Mouse (Mus musculus) stomach, adult 2 months (tissue): Measurements from ENCODE around the gene Chmp5. TPM values are rescaled to one million over a fixed set of nuclear protein-coding genes. Genes with fewer than 3 reads are reported as not detected.

Experiments used
- polyA plus RNA-seq: library from polyadenylated mRNA; depleted of rRNA; stranded (reverse); fragments of >200 nt; gene quantifications from 2 replicates; pipeline ENCODE4 v1.2.3, GENCODE M21; 2012; rRNA removed

Chmp5 gene
- 1.5 and 2.9 TPM in 2 replicates for polyA plus RNA-seq

GRCm38 (mm10) chr4:40948160-40948708 is at the start of gene Chmp5, which contains the start of gene Bag1:
TSS of gene Chmp5 (plus strand) at chr4:40948407.
TSS of gene Bag1 (minus strand) at chr4:40948294.

GRCm38 (mm10) chr4:40919785-40920184 is 28.4 kb upstream of the Chmp5 start, which contains the start of gene Spink4:
TSS of gene Spink4 (plus strand) at chr4:40920052.

GRCm38 (mm10) chr4:40970842-40971701 is 22.9 kb downstream of the Chmp5 start, which contains the start of gene Nfx1:
TSS of gene Nfx1 (plus strand) at chr4:40970906.

Other genes with a start within 250 kb of the Chmp5 start
- 0.78 and 1.2 TPM in 2 replicates for gene Aptx, start 245.2 kb upstream of the Chmp5 start, polyA plus RNA-seq
- 0.32 and 0.71 TPM in 2 replicates for gene Dnaja1, start 226.3 kb upstream of the Chmp5 start, polyA plus RNA-seq
- gene Smu1, start 190.5 kb upstream of the Chmp5 start, polyA plus RNA-seq: 2.5 and 3.5 TPM in 2 replicates
- gene B4galt1, start 94.4 kb upstream of the Chmp5 start, polyA plus RNA-seq: 41.2 and 75.7 TPM in 2 replicates
- gene Spink4, start 28.4 kb upstream of the Chmp5 start, polyA plus RNA-seq: 360 and 1,188 TPM in 2 replicates
- 199 and 471 TPM in 2 replicates for gene Bag1, start 113 bp upstream of the Chmp5 start, polyA plus RNA-seq
- 5.9 and 7.3 TPM in 2 replicates for gene Nfx1, start 22.5 kb downstream of the Chmp5 start, polyA plus RNA-seq
- gene Aqp7, start 99.7 kb downstream of the Chmp5 start, polyA plus RNA-seq: 0.75 and 0.87 TPM in 2 replicates
- gene Aqp3, start 149.8 kb downstream of the Chmp5 start, polyA plus RNA-seq: 228 and 237 TPM in 2 replicates
- 15.8 and 18.2 TPM in 2 replicates for gene Nol6, start 176.0 kb downstream of the Chmp5 start, polyA plus RNA-seq
- gene Ube2r2, start 187.3 kb downstream of the Chmp5 start, polyA plus RNA-seq: 12.8 and 19.4 TPM in 2 replicates